Mouse (Mus musculus): ENCODE measurements at regions not wholly inside any gene's neighbourhood (a gene's known extent, or its start where the extent isn't known, plus 50 kb on each side); places are given as distances from the start of the nearest gene placed in this dataset.
A peak's percentile ranks its signal among the peaks of the same experiment; 100 is the strongest.

- no peak for ATAC-seq
- no peaks in the 10 kb centered on the region for H3K27me3 ChIP-seq (replicated peaks)
- no peak overlapping the region for H3K27ac ChIP-seq
- H3K9me3 ChIP-seq = no peaks in the 10 kb centered on the region
- 73% methylated on average over 6 of the region's 6 CpGs for WGBS
- no peak overlapping the region for H3K9ac ChIP-seq
- no peak overlapping the region for H3K4me2 ChIP-seq (replicated peaks)
- H3K4me1 ChIP-seq (replicated peaks) = no peaks in the 10 kb centered on the region
- no peaks in the 10 kb centered on the region for H3K36me3 ChIP-seq
- H3K4me3 ChIP-seq (replicated peaks) = no peak overlapping the region
Observed at GRCm38 (mm10) chr8:103467536-103468160, 633.8 kb upstream of the Cdh5 start.

GRCm38 (mm10) chr8:103469049-103469448 is 632.4 kb upstream of the Cdh5 start:
- no peak overlapping the region for H3K4me3 ChIP-seq (replicated peaks)
- H3K4me2 ChIP-seq (replicated peaks) = no peak overlapping the region
- H3K9ac ChIP-seq = no peak overlapping the region
- H3K27ac ChIP-seq = no peak overlapping the region
- ATAC-seq = no peak
- H3K36me3 ChIP-seq = no peaks in the 10 kb centered on the region
- no peaks in the 10 kb centered on the region for H3K9me3 ChIP-seq
- H3K4me1 ChIP-seq (replicated peaks) = no peaks in the 10 kb centered on the region
- no peaks in the 10 kb centered on the region for H3K27me3 ChIP-seq (replicated peaks)
- WGBS = 58% methylated on average over 1 of the region's 1 CpGs

DNA sequence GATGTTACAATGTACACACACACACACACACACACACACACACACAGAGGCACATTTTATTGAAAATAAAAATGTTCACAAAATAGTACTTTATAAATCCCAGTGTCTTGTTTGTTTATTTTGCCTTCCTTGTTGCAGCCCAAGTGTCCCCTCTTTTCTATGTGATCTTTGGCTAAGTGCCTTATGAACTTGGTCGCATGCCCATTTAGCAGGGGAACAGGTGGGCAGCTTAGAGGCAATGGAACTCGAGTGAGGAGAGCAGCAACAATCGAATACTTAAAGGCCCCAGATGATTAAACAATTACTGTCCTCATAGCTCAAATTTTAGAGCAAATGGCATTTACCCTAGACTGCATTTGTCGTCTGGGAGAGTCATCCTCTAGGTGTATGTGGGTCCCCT is 631.1 kb upstream of the Cdh5 start:
- Histone ChIP-seq H3K27me3 (replicated peaks) (no peaks in the 10 kb centered on the region), H3K36me3 (no peaks in the 10 kb centered on the region), H3K9ac (no peak overlapping the region), H3K4me1 (replicated peaks) (no peaks in the 10 kb centered on the region), H3K4me3 (replicated peaks) (no peak overlapping the region), H3K4me2 (replicated peaks) (no peak overlapping the region), H3K27ac (no peak overlapping the region), H3K9me3 (no peaks in the 10 kb centered on the region)
- ATAC-seq = no peak
- 49% methylated on average over 4 of the region's 4 CpGs for WGBS

DNA sequence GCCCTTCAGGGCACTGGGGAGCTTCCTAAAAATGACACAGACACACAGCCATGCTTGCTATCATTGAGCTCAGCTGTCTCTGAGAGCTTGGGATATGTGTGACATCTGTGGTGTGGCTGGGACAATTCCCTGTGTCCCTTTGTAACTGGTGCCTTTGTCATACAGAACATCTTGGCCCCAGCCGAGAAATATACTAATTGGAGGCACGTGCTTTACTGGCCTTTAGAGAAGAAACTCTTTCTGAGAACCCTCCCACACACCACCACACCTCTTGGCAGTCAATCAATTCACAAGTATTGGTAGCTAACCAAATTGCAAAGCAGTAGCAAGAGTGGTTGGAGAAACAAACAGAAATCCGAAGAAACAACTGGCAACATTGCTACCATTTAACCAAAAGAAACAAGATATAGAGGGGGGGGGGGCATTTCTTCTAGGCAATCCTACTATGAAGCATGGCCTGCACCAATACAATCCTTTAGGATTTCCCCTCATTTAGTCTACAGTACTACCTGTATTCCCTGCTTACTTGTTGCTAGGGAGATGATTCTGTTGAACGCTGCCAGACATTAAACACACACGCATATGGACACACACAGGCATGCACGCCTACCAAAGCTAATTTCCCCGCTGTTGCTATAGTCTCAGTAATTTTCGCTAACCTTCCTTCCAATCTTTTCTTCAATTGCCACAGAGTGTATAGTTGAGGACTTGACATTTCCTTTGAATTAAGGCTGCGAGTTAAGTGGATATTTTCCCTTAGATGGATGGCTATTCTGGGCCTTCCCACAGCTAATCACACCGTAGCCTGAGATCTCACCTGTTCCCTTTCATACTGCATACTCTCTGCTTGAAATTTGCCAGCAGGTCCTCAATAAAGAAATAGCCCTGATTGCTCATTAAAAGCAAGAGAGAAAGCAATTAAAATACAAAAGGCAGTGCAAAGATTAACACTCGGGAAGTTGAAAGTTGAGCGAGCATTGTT is 625.3 kb upstream of the Cdh5 start:
- Histone ChIP-seq H3K4me3 (replicated peaks) (no peak overlapping the region), H3K27ac (no peak overlapping the region), H3K36me3 (no peaks in the 10 kb centered on the region), H3K4me1 (replicated peaks) (no peaks in the 10 kb centered on the region), H3K27me3 (replicated peaks) (no peaks in the 10 kb centered on the region), H3K4me2 (replicated peaks) (no peak overlapping the region), H3K9ac (no peak overlapping the region), H3K9me3 (no peaks in the 10 kb centered on the region)
- WGBS = 84% methylated on average over 12 of the region's 12 CpGs
- no peak for ATAC-seq

- H3K36me3 ChIP-seq = no peaks in the 10 kb centered on the region
- H3K4me2 ChIP-seq (replicated peaks) = no peak overlapping the region
- H3K9me3 ChIP-seq = no peaks in the 10 kb centered on the region
- no peak overlapping the region for H3K4me3 ChIP-seq (replicated peaks)
- no peak overlapping the region for H3K27ac ChIP-seq
- peaks cover 5% of the 10 kb centered on the region; the same call in 1 of the 2 replicates for H3K4me1 ChIP-seq (replicated peaks)
- no peak overlapping the region for H3K9ac ChIP-seq
- no peak for ATAC-seq
- WGBS = 33% methylated on average over 6 of the region's 6 CpGs
- no peaks in the 10 kb centered on the region for H3K27me3 ChIP-seq (replicated peaks)
Observed at GRCm38 (mm10) chr8:103482033-103482720, 619.2 kb upstream of the Cdh5 start.

DNA sequence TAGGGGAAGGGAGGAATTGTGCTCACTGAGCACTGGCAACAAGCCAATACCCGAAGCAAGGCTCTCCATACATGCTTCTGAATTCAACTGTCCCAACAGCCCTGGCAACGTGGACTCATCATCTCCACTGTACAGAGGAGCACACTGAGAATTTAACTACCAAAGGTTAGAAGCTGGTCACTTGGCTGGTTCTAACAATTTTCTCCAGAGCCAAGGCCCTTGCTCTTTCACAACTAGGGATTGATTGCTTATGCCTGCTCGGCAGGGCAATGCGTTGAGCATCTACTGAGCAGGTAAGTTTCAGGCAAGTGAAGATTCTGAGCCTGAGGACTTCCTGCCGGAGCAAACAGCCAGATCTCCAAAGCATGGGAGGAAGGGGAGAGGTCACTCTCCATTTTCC is 616.0 kb upstream of the Cdh5 start:
- Histone ChIP-seq H3K9me3 (no peaks in the 10 kb centered on the region), H3K27me3 (replicated peaks) (no peaks in the 10 kb centered on the region), H3K4me1 (replicated peaks) (peaks cover 5% of the 10 kb centered on the region; the same call in 1 of the 2 replicates), H3K36me3 (no peaks in the 10 kb centered on the region), H3K9ac (no peak overlapping the region), H3K27ac (no peak overlapping the region), H3K4me2 (replicated peaks) (no peak overlapping the region), H3K4me3 (replicated peaks) (no peak overlapping the region)
- WGBS = 83% methylated on average over 5 of the region's 5 CpGs
- no peak for ATAC-seq

GRCm38 (mm10) chr8:103489411-103489810 is 612.0 kb upstream of the Cdh5 start:
- Histone ChIP-seq H3K4me3 (replicated peaks) (no peak overlapping the region), H3K27me3 (replicated peaks) (no peaks in the 10 kb centered on the region), H3K27ac (no peak overlapping the region), H3K4me2 (replicated peaks) (no peak overlapping the region), H3K9me3 (no peaks in the 10 kb centered on the region), H3K36me3 (no peaks in the 10 kb centered on the region), H3K9ac (no peak overlapping the region), H3K4me1 (replicated peaks) (no peaks in the 10 kb centered on the region; the same call in 1 of the 2 replicates)
- ATAC-seq = peak; percentile 37; the same call in 1 of the 2 replicates
- WGBS = 53% methylated on average over 3 of the region's 3 CpGs

- Histone ChIP-seq H3K4me3 (replicated peaks) (no peak overlapping the region), H3K36me3 (no peaks in the 10 kb centered on the region), H3K9ac (no peak overlapping the region), H3K4me2 (replicated peaks) (no peak overlapping the region), H3K27ac (peak overlapping the region; percentile 2; the same call in 1 of the 2 replicates), H3K27me3 (replicated peaks) (no peaks in the 10 kb centered on the region), H3K4me1 (replicated peaks) (peaks cover 4% of the 10 kb centered on the region; the same call in 1 of the 2 replicates), H3K9me3 (no peaks in the 10 kb centered on the region)
- 45% methylated on average over 7 of the region's 7 CpGs for WGBS
- peak; percentile 59 for ATAC-seq
Observed at GRCm38 (mm10) chr8:103492914-103493517, 608.4 kb upstream of the Cdh5 start.

GRCm38 (mm10) chr8:103493932-103494493 is 607.4 kb upstream of the Cdh5 start:
- ATAC-seq = no peak
- Histone ChIP-seq H3K27me3 (replicated peaks) (no peaks in the 10 kb centered on the region), H3K27ac (0 out of 2 replicates have a peak overlapping the region, but pooled peaks have one; percentile 2), H3K4me3 (replicated peaks) (no peak overlapping the region), H3K36me3 (no peaks in the 10 kb centered on the region), H3K9me3 (no peaks in the 10 kb centered on the region), H3K4me1 (replicated peaks) (peaks cover 4% of the 10 kb centered on the region; the same call in 1 of the 2 replicates), H3K9ac (no peak overlapping the region), H3K4me2 (replicated peaks) (no peak overlapping the region)
- WGBS = 79% methylated on average over 4 of the region's 4 CpGs

- H3K4me1 ChIP-seq (replicated peaks) = peaks cover 4% of the 10 kb centered on the region; the same call in 1 of the 2 replicates
- WGBS = 32% methylated on average over 1 of the region's 1 CpGs
- no peaks in the 10 kb centered on the region for H3K27me3 ChIP-seq (replicated peaks)
- H3K27ac ChIP-seq = no peak overlapping the region
- no peak overlapping the region for H3K9ac ChIP-seq
- no peaks in the 10 kb centered on the region for H3K9me3 ChIP-seq
- 0 out of 2 replicates have a peak, but pooled peaks have one; percentile 20 for ATAC-seq
- H3K4me2 ChIP-seq (replicated peaks) = no peak overlapping the region
- no peak overlapping the region for H3K4me3 ChIP-seq (replicated peaks)
- H3K36me3 ChIP-seq = no peaks in the 10 kb centered on the region
Observed at GRCm38 (mm10) chr8:103494670-103495069, 606.8 kb upstream of the Cdh5 start.

DNA sequence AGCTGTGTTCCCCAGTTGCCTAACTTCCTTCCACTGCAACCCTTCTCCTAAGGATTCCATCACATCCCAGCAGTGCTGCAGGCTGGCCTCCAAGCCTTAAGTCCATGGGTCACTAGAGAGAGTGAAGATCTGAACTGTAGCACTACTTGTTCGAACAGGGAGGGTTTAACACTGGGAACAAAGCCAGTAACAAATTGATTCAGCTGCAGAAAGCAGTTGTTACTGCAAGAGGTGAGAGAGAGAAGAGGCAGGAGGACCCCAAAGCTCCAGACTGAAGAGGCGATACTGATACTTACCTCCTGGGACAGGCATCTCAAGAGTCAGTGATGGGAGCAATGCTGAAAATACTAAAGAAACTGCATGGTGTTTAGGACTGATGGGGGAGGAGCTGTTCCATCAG is 600.1 kb upstream of the Cdh5 start:
- no peak overlapping the region for H3K27ac ChIP-seq
- no peak for ATAC-seq

More for the DNA sequence above, 600.1 kb upstream of the Cdh5 start:
- H3K4me1 ChIP-seq (replicated peaks) = no peaks in the 10 kb centered on the region
- H3K9ac ChIP-seq = no peak overlapping the region
- WGBS = 72% methylated on average over 2 of the region's 2 CpGs
- no peaks in the 10 kb centered on the region for H3K9me3 ChIP-seq
- no peaks in the 10 kb centered on the region for H3K27me3 ChIP-seq (replicated peaks)
- no peak overlapping the region for H3K4me3 ChIP-seq (replicated peaks)
- no peak overlapping the region for H3K4me2 ChIP-seq (replicated peaks)
- no peaks in the 10 kb centered on the region for H3K36me3 ChIP-seq

Data from intestine, embryonic 15.5 days (tissue).